Comparison of ENCODE assay signal across 17 mouse cellular contexts in genomic region chr5:92283107-92283506, GRCm38 (mm10). TPM values are rescaled to one million over a fixed set of nuclear protein-coding genes. Genes with fewer than 3 reads are reported as not detected.
DNase-seq lines count a peak whose midpoint lies in the region; TF ChIP-seq lines count a peak whose summit lies in the region.
"Had no signal": no experiment of that assay in that cellular context is flagged by ENCODE, and none has a peak within 500 bp of the region (broad histone marks: within the 10 kb centered on the region; RNA-seq: fewer than 3 reads in every experiment).

No protein-coding gene starts in this region.

- intact Hi-C loops in gastrocnemius, postnatal 14 days (cut with DNase I; ENCODE audit: low total_unique reads) = no loop called here

- no peaks in the 10 kb centered on the region for H3K9me3 ChIP-seq in hindbrain, embryonic 10.5 days
- H3K9me3 ChIP-seq: forebrain, embryonic 10.5 days; hindbrain, embryonic 12.5 days; limb, embryonic 13.5 days had no signal

- peaks cover 24% of the 10 kb centered on the region; the same call in 1 of the 2 replicates for H3K4me1 ChIP-seq in small intestine, adult 2 months (ENCODE audit: control insufficient read depth, insufficient read depth, insufficient read length, low read length)
- peaks cover 10% of the 10 kb centered on the region; the same call in 1 of the 2 replicates for H3K4me1 ChIP-seq in hindbrain, embryonic 10.5 days (replicated peaks)

- DNase-seq in gastrocnemius, adult 18-20 months (ENCODE audit: low spot score) = peak; percentile 18
- no peak for DNase-seq in gastrocnemius, postnatal 14 days
- DNase-seq in adipocyte (ENCODE audit: low spot score) = peak; percentile 72
- peak; percentile 42 for DNase-seq in liver
- no peak for DNase-seq in hindbrain, embryonic 10.5 days (ENCODE audit: low spot score)
- no peak for DNase-seq in right cerebral cortex, postnatal 10 days (ENCODE audit: low spot score in 2 of 2)
- DNase-seq in cerebellum, adult 11-12 months = no peak
- DNase-seq: adrenal gland, adult 8-10 months; cerebellum, adult 11 months; embryo, embryonic 11 days had no signal

- H3K36me3 ChIP-seq in small intestine, adult 2 months (ENCODE audit: control insufficient read depth, insufficient read depth, low read length) = peaks cover 17% of the 10 kb centered on the region
- H3K36me3 ChIP-seq in hindbrain, embryonic 10.5 days = peaks cover 38% of the 10 kb centered on the region

- no peak for TF ChIP-seq POLR2A in small intestine, adult 2 months (IDR thresholded peaks at IDR 0.05; ENCODE audit: low read depth, low read length)

- H3K27me3 ChIP-seq in small intestine, adult 2 months (ENCODE audit: control insufficient read depth, insufficient read depth, low read length) = no peaks in the 10 kb centered on the region
- peaks cover 6% of the 10 kb centered on the region; the same call in 1 of the 2 replicates for H3K27me3 ChIP-seq in hindbrain, embryonic 10.5 days (ENCODE audit: insufficient read depth, poor library complexity, severe bottlenecking)
- H3K27me3 ChIP-seq: hindbrain, embryonic 12.5 days; limb, embryonic 13.5 days had no signal

- peak overlapping the region; percentile 98 for H3K27ac ChIP-seq in small intestine, adult 2 months (ENCODE audit: insufficient read depth, low read depth, low read length)
- H3K27ac ChIP-seq in hindbrain, embryonic 10.5 days = no peak overlapping the region
- H3K27ac ChIP-seq: forebrain, embryonic 10.5 days; hindbrain, embryonic 12.5 days; limb, embryonic 13.5 days; macrophage had no signal

- WGBS in small intestine, adult 2 months = 14% methylated on average over 3 of the region's 3 CpGs
- WGBS in hindbrain, embryonic 10.5 days = 77% methylated on average over 3 of the region's 3 CpGs

- H3K4me3 ChIP-seq in small intestine, adult 2 months (ENCODE audit: low read depth, low read length) = peak overlapping the region; percentile 28; the same call in 1 of the 2 replicates
- H3K4me3 ChIP-seq in hindbrain, embryonic 10.5 days = no peak overlapping the region
- H3K4me3 ChIP-seq: forebrain, embryonic 10.5 days; hindbrain, embryonic 12.5 days; limb, embryonic 13.5 days had no signal

- no peak for TF ChIP-seq CTCF in small intestine, adult 2 months (IDR thresholded peaks at IDR 0.05; ENCODE audit: extremely low read depth, insufficient read length, insufficient replicate concordance, low read depth, low read length)

RNA-seq across cellular contexts. Expression of gene Naaa, which starts 5.1 kb away (rescaled TPM):
- total RNA-seq in gastrocnemius, adult 18-20 months (2021) = 1 to 10 TPM; 6.1 to 7.0 TPM
- total RNA-seq in gastrocnemius, postnatal 14 days (2021) = 1 to 10 TPM; 5.7 to 8.3 TPM
- polyA plus RNA-seq in small intestine, adult 2 months (2012; rRNA removed) = 28.9 and 59.9 TPM in 2 replicates
- 3.8 and 5.7 TPM in 2 replicates for polyA plus RNA-seq in hindbrain, embryonic 10.5 days (2016; fragmentation: Nextera tagmentation; extraction: Ambion mirVana)

RNA-seq across cellular contexts. Expression of gene Ppef2, which starts 27.0 kb away (rescaled TPM):
- total RNA-seq in gastrocnemius, adult 18-20 months (2021) = not detected
- under 1 TPM in 1 of 2 experiments, not detected in 1; 0.08 TPM for total RNA-seq in gastrocnemius, postnatal 14 days (2021)
- polyA plus RNA-seq in small intestine, adult 2 months (2012; rRNA removed) = 0.36 and 1.4 TPM in 2 replicates
- 0.16 and 0.22 TPM in 2 replicates for polyA plus RNA-seq in hindbrain, embryonic 10.5 days (2016; fragmentation: Nextera tagmentation; extraction: Ambion mirVana)
- total RNA-seq: monocyte, adult 5-6 weeks had no signal
- polyA plus RNA-seq: forebrain, embryonic 10.5 days; macrophage had no signal

RNA-seq across cellular contexts. Expression of gene Sdad1, which starts 27.2 kb away (rescaled TPM):
- 10 to 100 TPM; 15.8 to 17.4 TPM for total RNA-seq in gastrocnemius, adult 18-20 months (2021)
- total RNA-seq in gastrocnemius, postnatal 14 days (2021) = 10 to 100 TPM; 16.2 TPM
- 2.4 and 4.2 TPM in 2 replicates for polyA plus RNA-seq in small intestine, adult 2 months (2012; rRNA removed)
- polyA plus RNA-seq in hindbrain, embryonic 10.5 days (2016; fragmentation: Nextera tagmentation; extraction: Ambion mirVana) = 35.3 and 53.7 TPM in 2 replicates

RNA-seq across cellular contexts. Expression of gene Cxcl9, which starts 44.8 kb away (rescaled TPM):
- total RNA-seq in gastrocnemius, adult 18-20 months (2021) = under 1 TPM; 0.30 to 0.36 TPM
- total RNA-seq in gastrocnemius, postnatal 14 days (2021) = 1 to 10 TPM in 1 of 2 experiments, under 1 TPM in 1; 0.90 to 1.4 TPM
- 1.8 and 7.9 TPM in 2 replicates for polyA plus RNA-seq in small intestine, adult 2 months (2012; rRNA removed)
- not detected in 2 replicates for polyA plus RNA-seq in hindbrain, embryonic 10.5 days (2016; fragmentation: Nextera tagmentation; extraction: Ambion mirVana)
- total RNA-seq: layer of hippocampus, postnatal 36 days; monocyte, adult 5-6 weeks had no signal
- polyA plus RNA-seq: forebrain, embryonic 10.5 days; hindbrain, embryonic 12.5 days had no signal

RNA-seq across cellular contexts. Expression of gene Art3, which starts 48.5 kb away (rescaled TPM):
- 100 to 1,000 TPM; 378 to 469 TPM for total RNA-seq in gastrocnemius, adult 18-20 months (2021)
- 100 to 1,000 TPM; 314 to 411 TPM for total RNA-seq in gastrocnemius, postnatal 14 days (2021)
- polyA plus RNA-seq in small intestine, adult 2 months (2012; rRNA removed) = 1.1 and 1.9 TPM in 2 replicates
- polyA plus RNA-seq in hindbrain, embryonic 10.5 days (2016; fragmentation: Nextera tagmentation; extraction: Ambion mirVana) = 1.6 and 2.7 TPM in 2 replicates
- polyA plus RNA-seq: macrophage had no signal

Comparison
In these comparisons a context has a peak if more than half of its experiments do, and no peak if none do; other contexts are left out.
1. DNase-seq: peak in gastrocnemius, adult 18-20 months (single experiment), adipocyte (single experiment) and liver (single experiment); none in gastrocnemius, postnatal 14 days (single experiment), hindbrain, embryonic 10.5 days (single experiment), right cerebral cortex, postnatal 10 days (0 of 2) and cerebellum, adult 11-12 months (single experiment).